Mouse (Mus musculus) liver, embryonic 12.5 days (tissue): ENCODE results near the gene Tkfc. TPM values are rescaled to one million over a fixed set of nuclear protein-coding genes. Genes with fewer than 3 reads are reported as not detected.
A peak's percentile ranks its signal among the peaks of the same experiment; 100 is the strongest.

Experiments used
- ATAC-seq: fragments of 200-750 bp; cut with Nextera tagmentation; 2 replicates; pipeline ENCODE4 v1.8.0; 2017; ENCODE audit warnings: moderate number of reproducible peaks, mild to moderate bottlenecking, moderate library complexity
- H3K27ac ChIP-seq: fragments of 300-500 bp; sonication (generic); 2 replicates; pipeline ENCODE4 v1.5.1; 2016; ENCODE audit warnings: mild to moderate bottlenecking
- H3K27me3 ChIP-seq: fragments of 300-500 bp; sonication (generic); replicated peaks from 2 replicates; pipeline ENCODE4 v1.6.1; 2016; ENCODE audit warnings: mild to moderate bottlenecking, moderate library complexity
- H3K36me3 ChIP-seq: fragments of 300-500 bp; sonication (generic); 2 replicates; pipeline ENCODE4 v1.6.1; 2016; ENCODE audit warnings: mild to moderate bottlenecking, moderate library complexity
- H3K4me1 ChIP-seq: fragments of 300-500 bp; sonication (generic); 2 replicates; pipeline ENCODE4 v1.6.1; 2016
- H3K4me2 ChIP-seq: fragments of 300-500 bp; sonication (generic); 2 replicates; pipeline ENCODE4 v1.6.1; 2016; ENCODE audit warnings: mild to moderate bottlenecking, moderate library complexity
- H3K4me3 ChIP-seq: fragments of 300-500 bp; sonication (generic); 2 replicates; pipeline ENCODE4 v1.5.1; 2016; ENCODE audit warnings: mild to moderate bottlenecking, moderate library complexity
- H3K9ac ChIP-seq: fragments of 300-500 bp; sonication (generic); 2 replicates; pipeline ENCODE4 v1.6.1; 2016; ENCODE audit warnings: mild to moderate bottlenecking, moderate library complexity
- H3K9me3 ChIP-seq: fragments of 300-500 bp; sonication (generic); replicated peaks from 2 replicates; pipeline ENCODE4 v1.6.1; 2016; ENCODE audit warnings: mild to moderate bottlenecking, moderate library complexity
- WGBS: fragments of 180-500 bp; shearing (Covaris S2); methylation state at CpG from one replicate; pipeline ENCODE4 v1.1.7; 2016; ENCODE audit not compliant: insufficient replicate concordance; 5-methylcytosine and 5-hydroxymethylcytosine counted together
- polyA plus RNA-seq: library from polyadenylated mRNA; unstranded; fragments of >200 nt; fragmentation: Nextera tagmentation; extraction: Ambion mirVana; gene quantifications from 2 replicates; pipeline ENCODE4 v1.2.1, GENCODE M21; 2016

Tkfc gene
- 10.1 and 10.2 TPM in 2 replicates for polyA plus RNA-seq

GRCm38 (mm10) chr19:10605293-10605900, at the start of gene Tkfc, which contains the start of gene Ddb1:
Gene Tkfc (minus strand): TSS chr19:10605654.
Gene Ddb1 (plus strand): TSS chr19:10605327.
- under 1% methylated on average over 49 of the region's 49 CpGs for WGBS
- peak within 1 kb of the TSS; percentile 92 for H3K27ac ChIP-seq
- ATAC-seq, result peak; percentile 97
- peak within 1 kb of the TSS; percentile 76 for H3K4me2 ChIP-seq
- H3K4me1 ChIP-seq, result peaks cover 50% of the 10 kb centered on the region
- H3K9ac ChIP-seq, result peak within 1 kb of the TSS; percentile 94
- H3K4me3 ChIP-seq, result peak within 1 kb of the TSS; percentile 82
- H3K36me3 ChIP-seq, result peaks cover 40% of the 10 kb centered on the region
- no peaks in the 10 kb centered on the region for H3K9me3 ChIP-seq
- no peaks in the 10 kb centered on the region for H3K27me3 ChIP-seq

- Histone ChIP-seq H3K9ac (no peak overlapping the region), H3K4me1 (peaks cover 12% of the 10 kb centered on the region), H3K27ac (no peak overlapping the region), H3K4me3 (no peak overlapping the region), H3K36me3 (peaks cover 32% of the 10 kb centered on the region), H3K4me2 (no peak overlapping the region), H3K27me3 (peaks cover 40% of the 10 kb centered on the region), H3K9me3 (no peaks in the 10 kb centered on the region)
- ATAC-seq, result no peak
- WGBS, result 65% methylated on average over 8 of the region's 8 CpGs
These were observed 42.7 kb upstream of the Tkfc start for GRCm38 (mm10) chr19:10648156-10648555.

- Histone ChIP-seq H3K4me1 (peaks cover 12% of the 10 kb centered on the region), H3K9me3 (no peaks in the 10 kb centered on the region), H3K4me2 (no peak overlapping the region), H3K36me3 (peaks cover 26% of the 10 kb centered on the region), H3K9ac (no peak overlapping the region), H3K27ac (no peak overlapping the region), H3K27me3 (peaks cover 48% of the 10 kb centered on the region), H3K4me3 (no peak overlapping the region)
- 76% methylated on average over 2 of the region's 2 CpGs for WGBS
- ATAC-seq, result no peak
These were observed 40.2 kb upstream of the Tkfc start for GRCm38 (mm10) chr19:10645616-10646015.

GRCm38 (mm10) chr19:10640589-10641378, 35.3 kb upstream of the Tkfc start:
- peaks cover 52% of the 10 kb centered on the region for H3K4me1 ChIP-seq
- WGBS, result 53% methylated on average over 13 of the region's 13 CpGs
- peak overlapping the region; percentile 48 for H3K4me2 ChIP-seq
- no peak overlapping the region; the same call in 1 of the 2 replicates for H3K4me3 ChIP-seq
- peaks cover 17% of the 10 kb centered on the region for H3K27me3 ChIP-seq
- H3K9me3 ChIP-seq, result no peaks in the 10 kb centered on the region
- H3K9ac ChIP-seq, result no peak overlapping the region; the same call in 1 of the 2 replicates
- ATAC-seq, result no peak
- peaks cover 12% of the 10 kb centered on the region; the same call in 1 of the 2 replicates for H3K36me3 ChIP-seq
- H3K27ac ChIP-seq, result peak overlapping the region; percentile 58

- Histone ChIP-seq H3K27ac (peak overlapping the region; percentile 58), H3K4me3 (no peak overlapping the region; the same call in 1 of the 2 replicates), H3K9ac (peak overlapping the region; percentile 47), H3K9me3 (no peaks in the 10 kb centered on the region), H3K4me1 (peaks cover 59% of the 10 kb centered on the region), H3K36me3 (peaks cover 11% of the 10 kb centered on the region; the same call in 1 of the 2 replicates), H3K27me3 (peaks cover 15% of the 10 kb centered on the region), H3K4me2 (peak overlapping the region; percentile 48)
- peak; percentile 72 for ATAC-seq
- 6% methylated on average over 5 of the region's 5 CpGs for WGBS
These were observed 34.6 kb upstream of the Tkfc start for GRCm38 (mm10) chr19:10640080-10640479.

GRCm38 (mm10) chr19:10637840-10638239, 32.4 kb upstream of the Tkfc start:
- Histone ChIP-seq H3K9me3 (no peaks in the 10 kb centered on the region), H3K27ac (no peak overlapping the region), H3K27me3 (peaks cover 8% of the 10 kb centered on the region; the same call in 1 of the 2 replicates), H3K4me3 (no peak overlapping the region), H3K9ac (no peak overlapping the region), H3K36me3 (0 out of 2 replicates have a peak, but pooled peaks cover 3% of the 10 kb centered on the region), H3K4me1 (peaks cover 73% of the 10 kb centered on the region), H3K4me2 (no peak overlapping the region)
- no peak for ATAC-seq
- 57% methylated on average over 7 of the region's 7 CpGs for WGBS

GRCm38 (mm10) chr19:10634872-10635318, 29.4 kb upstream of the Tkfc start:
- Histone ChIP-seq H3K4me1 (peaks cover 62% of the 10 kb centered on the region), H3K36me3 (peaks cover 25% of the 10 kb centered on the region), H3K4me3 (peak overlapping the region; percentile 67), H3K27me3 (no peaks in the 10 kb centered on the region), H3K4me2 (peak overlapping the region; percentile 99), H3K27ac (peak overlapping the region; percentile 81), H3K9ac (peak overlapping the region; percentile 86), H3K9me3 (no peaks in the 10 kb centered on the region)
- ATAC-seq, result peak; percentile 88
- WGBS, result 3% methylated on average over 21 of the region's 21 CpGs

- ATAC-seq, result peak; percentile 88
These were observed 28.8 kb upstream of the Tkfc start, which contains the start of gene Vwce for GRCm38 (mm10) chr19:10634106-10634871. Gene Vwce (plus strand): TSS chr19:10634213.

GRCm38 (mm10) chr19:10608573-10609240, 3.3 kb upstream of the Tkfc start:
- H3K4me2 ChIP-seq, result no peak overlapping the region
- no peak overlapping the region for H3K4me3 ChIP-seq
- WGBS, result 92% methylated on average over 5 of the region's 5 CpGs
- H3K9me3 ChIP-seq, result no peaks in the 10 kb centered on the region
- H3K4me1 ChIP-seq, result peaks cover 33% of the 10 kb centered on the region
- H3K27ac ChIP-seq, result no peak overlapping the region
- H3K27me3 ChIP-seq, result no peaks in the 10 kb centered on the region
- peaks cover 70% of the 10 kb centered on the region for H3K36me3 ChIP-seq
- H3K9ac ChIP-seq, result no peak overlapping the region
- ATAC-seq, result no peak

More at GRCm38 (mm10) chr19:10634106-10634871, 28.8 kb upstream of the Tkfc start, which contains the start of gene Vwce:
- H3K27me3 ChIP-seq, result no peaks in the 10 kb centered on the region
- H3K36me3 ChIP-seq, result peaks cover 31% of the 10 kb centered on the region
- peak within 1 kb of the TSS; percentile 81 for H3K27ac ChIP-seq
- peaks cover 56% of the 10 kb centered on the region for H3K4me1 ChIP-seq
- H3K4me3 ChIP-seq, result peak within 1 kb of the TSS; percentile 67
- WGBS, result 3% methylated on average over 32 of the region's 32 CpGs
- peak within 1 kb of the TSS; percentile 86 for H3K9ac ChIP-seq
- peak within 1 kb of the TSS; percentile 99 for H3K4me2 ChIP-seq
- no peaks in the 10 kb centered on the region for H3K9me3 ChIP-seq

- ATAC-seq, result peak; percentile 38
- Histone ChIP-seq H3K4me3 (peak overlapping the region; percentile 82), H3K27me3 (no peaks in the 10 kb centered on the region), H3K9ac (peak overlapping the region; percentile 94), H3K27ac (peak overlapping the region; percentile 92), H3K4me2 (peak overlapping the region; percentile 76), H3K36me3 (peaks cover 44% of the 10 kb centered on the region), H3K4me1 (peaks cover 50% of the 10 kb centered on the region), H3K9me3 (no peaks in the 10 kb centered on the region)
- 4% methylated on average over 20 of the region's 20 CpGs for WGBS
These were observed 608 bp upstream of the Tkfc start for GRCm38 (mm10) chr19:10605901-10606622.
